In the genomic region with DNA sequence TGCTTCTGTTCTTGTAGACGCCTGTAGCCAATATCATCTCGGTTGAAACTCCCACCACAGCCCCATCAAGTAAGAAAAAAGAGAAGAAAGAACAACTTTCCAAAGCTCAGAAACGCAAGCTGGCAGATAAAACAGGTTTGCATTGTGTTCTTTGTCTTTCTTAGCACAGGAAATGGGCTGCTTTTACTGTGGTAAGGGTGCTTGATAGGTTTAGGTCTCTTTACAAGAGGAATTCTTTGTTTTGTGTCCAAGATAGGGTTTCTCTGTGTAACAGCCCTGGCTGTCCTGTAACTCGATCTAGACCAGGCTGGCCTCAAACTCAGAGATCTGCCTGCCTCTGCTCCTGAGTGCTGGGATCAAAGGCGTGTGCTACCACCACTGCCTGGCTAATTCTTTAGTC, we compare ENCODE assay signal across 23 mouse cellular contexts. TPM values are rescaled to one million over a fixed set of nuclear protein-coding genes. Genes with fewer than 3 reads are reported as not detected.
DNase-seq lines count a peak whose midpoint lies in the region; ATAC-seq lines count a peak whose summit lies in the region.
"Had no signal": no experiment of that assay in that cellular context is flagged by ENCODE, and none has a peak within 500 bp of the region (broad histone marks: within the 10 kb centered on the region; RNA-seq: fewer than 3 reads in every experiment).

No protein-coding gene starts in this region.

- ATAC-seq in activated CD4-positive, CD25-positive, alpha-beta regulatory T cell, adult 4 months: no peak
- ATAC-seq: CD4-positive, CD25-positive, alpha-beta regulatory T cell, adult 4 months; forebrain, embryonic 15.5 days; hindbrain, postnatal 0 days; inflammation-experienced regulatory T-cells, adult 6 months; intestine, embryonic 16.5 days; Patski had no signal

- peak; percentile 7 for DNase-seq in testis, postnatal 10 days (ENCODE audit: low spot score)
- no peak for DNase-seq in testis, postnatal 14 days (ENCODE audit: low spot score)
- DNase-seq in thymus, postnatal 25 days: peak; percentile 8
- DNase-seq in thymus, postnatal 0 days (ENCODE audit: low spot score): no peak
- DNase-seq in R1 (ENCODE audit: low read depth, low spot score): peak; percentile 52
- no peak for DNase-seq in adrenal gland, postnatal 14 days
- DNase-seq: adrenal gland, adult 2 months; adrenal gland, postnatal 25 days; cerebellum, adult 11-12 months; cerebellum, adult 8-10 months; cerebellum, postnatal 10 days; cerebellum, postnatal 36 days; embryo, embryonic 11 days; gastrocnemius, postnatal 25 days; heart, adult 2 months; heart, postnatal 36 days had no signal

RNA-seq across cellular contexts. Expression of a gene that starts 10.6 kb away (rescaled TPM):
- polyA plus RNA-seq in thymus, postnatal 0 days (2015; fragmentation: Nextera tagmentation; extraction: Ambion mirVana): 74.1 and 75.2 TPM in 2 replicates
- total RNA-seq in adrenal gland, postnatal 14 days (2021): 59.7 and 60.9 TPM in 2 replicates
- 10 to 100 TPM; 25.1 to 25.8 TPM for polyA plus RNA-seq in activated CD4-positive, CD25-positive, alpha-beta regulatory T cell, adult 4 months (2017; shearing (Covaris generic))

RNA-seq across cellular contexts. Expression of a gene that starts 10.8 kb away (rescaled TPM):
- polyA plus RNA-seq in thymus, postnatal 0 days (2015; fragmentation: Nextera tagmentation; extraction: Ambion mirVana): 26.5 and 27.0 TPM in 2 replicates
- total RNA-seq in adrenal gland, postnatal 14 days (2021): 33.1 and 33.5 TPM in 2 replicates
- 10 to 100 TPM; 17.2 to 21.3 TPM for polyA plus RNA-seq in activated CD4-positive, CD25-positive, alpha-beta regulatory T cell, adult 4 months (2017; shearing (Covaris generic))

Comparison
In these comparisons a context has a peak if more than half of its experiments do, and no peak if none do; other contexts are left out.
1. DNase-seq: peak in testis, postnatal 10 days (single experiment), thymus, postnatal 25 days (single experiment) and R1 (single experiment); none in testis, postnatal 14 days (single experiment), thymus, postnatal 0 days (single experiment) and adrenal gland, postnatal 14 days (single experiment).